Mouse (Mus musculus) kidney, postnatal 0 days (tissue): ENCODE data around the gene Mrps16. TPM values are rescaled to one million over a fixed set of nuclear protein-coding genes. Genes with fewer than 3 reads are reported as not detected.

Experiments used
- ATAC-seq: fragments of 200-750 bp; cut with Nextera tagmentation; replicated peaks from 2 replicates; pipeline ENCODE4 v1.8.0; 2017; ENCODE audit warnings: low read depth, moderate number of reproducible peaks, moderate TSS enrichment, moderate library complexity; ENCODE audit not compliant: low FRiP score
- DNase-seq: peaks from one replicate; pipeline ENCODE4 v3.0.0-alpha.2; 2016; ENCODE audit warnings: low spot score
- H3K27ac ChIP-seq: fragments of 300-500 bp; sonication (generic); 2 replicates; pipeline ENCODE4 v1.5.1; 2014; ENCODE audit warnings: mild to moderate bottlenecking
- H3K27me3 ChIP-seq: fragments of 300-500 bp; sonication (generic); 2 replicates; pipeline ENCODE4 v1.6.1; 2014; ENCODE audit warnings: low read length, mixed read lengths; ENCODE audit not compliant: insufficient read depth
- H3K36me3 ChIP-seq: fragments of 300-500 bp; sonication (generic); 2 replicates; pipeline ENCODE4 v1.6.1; 2014; ENCODE audit warnings: low read length, mixed read lengths; ENCODE audit not compliant: insufficient read depth
- H3K4me1 ChIP-seq: fragments of 300-500 bp; sonication (generic); replicated peaks from 2 replicates; pipeline ENCODE4 v1.6.1; 2014; ENCODE audit warnings: antibody characterized with exemption, low read length, mixed read lengths; ENCODE audit not compliant: insufficient read depth
- H3K4me2 ChIP-seq: fragments of 300-500 bp; sonication (generic); 2 replicates; pipeline ENCODE4 v1.6.1; 2014; ENCODE audit warnings: mild to moderate bottlenecking, low read length, moderate library complexity, mixed read lengths
- H3K4me3 ChIP-seq: fragments of 300-500 bp; sonication (generic); replicated peaks from 2 replicates; pipeline ENCODE4 v1.5.1; 2014; ENCODE audit warnings: low read depth, low read length
- H3K9ac ChIP-seq: fragments of 300-500 bp; sonication (generic); 2 replicates; pipeline ENCODE4 v1.6.1; 2014; ENCODE audit warnings: low read depth, low read length
- H3K9me3 ChIP-seq: fragments of 300-500 bp; sonication (generic); replicated peaks from 2 replicates; pipeline ENCODE4 v1.6.1; 2016; ENCODE audit warnings: low read length, inconsistent platforms, mixed read lengths
- CTCF ChIP-seq: IDR thresholded peaks from 2 replicates; pipeline ENCODE4 v1.5.1; 2016; ENCODE audit warnings: antibody characterized with exemption, low read depth, mild to moderate bottlenecking, moderate library complexity
- WGBS: fragments of 180-500 bp; shearing (Covaris S2); extraction: QIAGEN DNeasy Blood & Tissue Kit; methylation state at CpG from one replicate; pipeline ENCODE4 v1.1.7; 2014; 5-methylcytosine and 5-hydroxymethylcytosine counted together
- polyA plus RNA-seq: library from polyadenylated mRNA; unstranded; fragments of >200 nt; fragmentation: Nextera tagmentation; extraction: Ambion mirVana; gene quantifications from 2 replicates; pipeline ENCODE4 v1.2.1, GENCODE M21; 2015

Mrps16 gene
- polyA plus RNA-seq, 1 experiment from 2014 or later = 115 TPM

GRCm38 (mm10) chr14:20428593-20428992 lies 35.2 kb upstream of the Mrps16 start:
- TF ChIP-seq CTCF = peak; percentile 30; the same call in 1 of the 2 replicates
- Histone ChIP-seq H3K27me3 (no peaks in the 10 kb centered on the region), H3K4me3 (no peak overlapping the region), H3K9ac (no peak overlapping the region), H3K4me1 (no peaks in the 10 kb centered on the region), H3K36me3 (no peaks in the 10 kb centered on the region), H3K4me2 (no peak overlapping the region), H3K9me3 (no peaks in the 10 kb centered on the region), H3K27ac (no peak overlapping the region)
- 23% methylated on average over 1 of the region's 1 CpGs for WGBS
- ATAC-seq (no peak), DNase-seq (no peak)

GRCm38 (mm10) chr14:20423046-20423445 lies 29.6 kb upstream of the Mrps16 start:
- WGBS = 83% methylated on average over 6 of the region's 6 CpGs

GRCm38 (mm10) chr14:20422257-20422656 lies 28.8 kb upstream of the Mrps16 start:
- no peaks in the 10 kb centered on the region for H3K4me1 ChIP-seq
- no peaks in the 10 kb centered on the region for H3K27me3 ChIP-seq
- DNase-seq = no peak
- H3K4me3 ChIP-seq = no peak overlapping the region
- no peak overlapping the region for H3K9ac ChIP-seq
- H3K27ac ChIP-seq = no peak overlapping the region
- no peak overlapping the region for H3K4me2 ChIP-seq
- TF ChIP-seq CTCF = no peak
- no peak for ATAC-seq
- WGBS = 65% methylated on average over 7 of the region's 7 CpGs
- no peaks in the 10 kb centered on the region for H3K9me3 ChIP-seq
- H3K36me3 ChIP-seq = no peaks in the 10 kb centered on the region

More at GRCm38 (mm10) chr14:20423046-20423445, 29.6 kb upstream of the Mrps16 start:
- no peak for ATAC-seq
- Histone ChIP-seq H3K27me3 (no peaks in the 10 kb centered on the region), H3K27ac (no peak overlapping the region), H3K9ac (no peak overlapping the region), H3K9me3 (no peaks in the 10 kb centered on the region), H3K4me1 (no peaks in the 10 kb centered on the region), H3K4me2 (no peak overlapping the region), H3K4me3 (no peak overlapping the region), H3K36me3 (no peaks in the 10 kb centered on the region)
- TF ChIP-seq CTCF = no peak
- no peak for DNase-seq

- WGBS = 42% methylated on average over 1 of the region's 1 CpGs
- Histone ChIP-seq H3K4me1 (no peaks in the 10 kb centered on the region), H3K27ac (no peak overlapping the region), H3K36me3 (no peaks in the 10 kb centered on the region), H3K9ac (no peak overlapping the region), H3K4me3 (no peak overlapping the region), H3K27me3 (no peaks in the 10 kb centered on the region), H3K9me3 (no peaks in the 10 kb centered on the region), H3K4me2 (no peak overlapping the region)
- TF ChIP-seq CTCF = peak; percentile 71
- DNase-seq = peak; percentile 61
- ATAC-seq = no peak
Measured at GRCm38 (mm10) chr14:20400071-20400470, 6.6 kb upstream of the Mrps16 start.

GRCm38 (mm10) chr14:20398864-20399263 lies 5.4 kb upstream of the Mrps16 start:
- Histone ChIP-seq H3K4me3 (no peak overlapping the region), H3K4me1 (no peaks in the 10 kb centered on the region), H3K36me3 (no peaks in the 10 kb centered on the region), H3K9ac (no peak overlapping the region), H3K27me3 (no peaks in the 10 kb centered on the region), H3K9me3 (no peaks in the 10 kb centered on the region), H3K4me2 (no peak overlapping the region), H3K27ac (no peak overlapping the region)
- DNase-seq (no peak), ATAC-seq (no peak)
- WGBS = 51% methylated on average over 4 of the region's 4 CpGs
- peak; percentile 61 for TF ChIP-seq CTCF

- H3K36me3 ChIP-seq = no peaks in the 10 kb centered on the region
- TF ChIP-seq CTCF = no peak
- H3K9ac ChIP-seq = no peak overlapping the region
- DNase-seq (no peak), ATAC-seq (no peak)
- H3K4me1 ChIP-seq = no peaks in the 10 kb centered on the region
- H3K27me3 ChIP-seq = no peaks in the 10 kb centered on the region
- H3K4me3 ChIP-seq = no peak overlapping the region
- no peaks in the 10 kb centered on the region for H3K9me3 ChIP-seq
- H3K27ac ChIP-seq = no peak overlapping the region
- WGBS = 82% methylated on average over 9 of the region's 9 CpGs
- H3K4me2 ChIP-seq = no peak overlapping the region
Measured at GRCm38 (mm10) chr14:20397220-20397619, 3.8 kb upstream of the Mrps16 start.

- Histone ChIP-seq H3K27ac (no peak overlapping the region), H3K4me2 (peak overlapping the region; percentile 15; the same call in 1 of the 2 replicates), H3K27me3 (no peaks in the 10 kb centered on the region), H3K36me3 (peaks cover 5% of the 10 kb centered on the region; the same call in 1 of the 2 replicates), H3K9ac (no peak overlapping the region), H3K4me3 (no peak overlapping the region), H3K9me3 (no peaks in the 10 kb centered on the region), H3K4me1 (peaks cover 7% of the 10 kb centered on the region)
- DNase-seq (no peak), ATAC-seq (no peak)
- 92% methylated on average over 3 of the region's 4 CpGs for WGBS
- TF ChIP-seq CTCF = no peak
Measured at GRCm38 (mm10) chr14:20392326-20392725, 1.1 kb downstream of the Mrps16 start.
